Mouse (Mus musculus) urinary bladder, postnatal 25 days (tissue): ENCODE measurements at regions not wholly inside any gene's neighbourhood (a gene's known extent, or its start where the extent isn't known, plus 50 kb on each side); places are given as distances from the start of the nearest gene placed in this dataset.

Source experiments
- DNase-seq: peaks from one replicate; pipeline ENCODE4 v3.0.0; 2022; ENCODE audit warnings: low spot score

DNA sequence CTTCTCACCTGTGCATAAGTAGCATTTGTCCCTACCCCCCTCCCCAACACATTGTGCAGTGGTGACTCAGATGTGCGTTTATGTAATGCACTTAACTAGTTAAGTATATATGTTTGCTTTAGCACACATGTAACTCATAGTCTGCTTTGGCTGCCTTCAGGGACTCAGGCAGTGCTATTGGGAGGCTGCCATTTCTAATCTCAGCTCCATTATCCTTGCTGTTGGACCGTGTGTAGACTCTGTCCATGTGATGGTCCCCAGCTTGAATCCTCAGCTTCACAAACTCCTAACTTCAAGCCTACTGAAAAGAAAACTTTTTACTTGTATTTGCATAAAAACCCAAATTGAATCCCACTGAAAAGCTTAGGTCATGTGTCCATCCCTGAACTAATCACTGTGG is 194.7 kb upstream of the Ppp2r3a start:
- DNase-seq: no peak

DNA sequence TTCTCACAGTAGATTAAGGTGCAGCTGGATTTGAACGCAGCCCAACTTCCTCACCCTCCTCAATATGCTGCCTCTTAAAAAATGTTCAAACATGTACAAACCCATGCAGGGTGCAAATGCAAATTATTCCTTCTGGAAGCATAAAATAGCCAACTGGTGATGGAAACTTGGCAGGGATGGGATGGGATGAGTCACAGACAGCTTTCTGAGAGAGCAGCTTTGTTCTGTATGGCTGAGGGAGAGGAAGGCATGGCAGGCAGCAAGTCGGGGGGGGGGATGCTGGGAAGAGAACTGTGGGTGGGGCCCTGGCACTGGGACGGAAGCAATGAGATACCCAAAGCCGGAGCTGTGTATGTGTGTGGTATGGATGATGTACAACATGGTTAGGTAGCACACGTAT is 194.2 kb upstream of the Ppp2r3a start:
- no peak for DNase-seq

DNA sequence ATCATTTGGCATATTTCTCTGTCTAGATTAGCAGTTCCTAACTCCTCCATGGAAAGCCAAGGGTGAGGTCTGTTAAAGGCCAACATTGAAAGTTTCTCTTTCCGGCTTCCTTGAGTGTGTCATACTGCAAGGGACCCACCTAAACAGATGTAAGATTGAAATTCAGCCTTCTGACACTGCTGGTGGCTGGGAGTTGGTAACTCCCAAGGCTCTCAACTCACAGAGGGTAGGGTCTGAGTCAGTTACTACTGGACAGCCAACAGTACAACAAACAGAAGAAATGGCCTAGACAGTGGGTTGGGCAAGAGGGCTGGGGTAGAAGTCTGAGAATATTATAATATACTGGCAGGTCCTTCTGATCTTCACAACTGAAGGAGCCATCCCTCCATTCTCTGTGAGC is 193.7 kb upstream of the Ppp2r3a start:
- no peak for DNase-seq

DNA sequence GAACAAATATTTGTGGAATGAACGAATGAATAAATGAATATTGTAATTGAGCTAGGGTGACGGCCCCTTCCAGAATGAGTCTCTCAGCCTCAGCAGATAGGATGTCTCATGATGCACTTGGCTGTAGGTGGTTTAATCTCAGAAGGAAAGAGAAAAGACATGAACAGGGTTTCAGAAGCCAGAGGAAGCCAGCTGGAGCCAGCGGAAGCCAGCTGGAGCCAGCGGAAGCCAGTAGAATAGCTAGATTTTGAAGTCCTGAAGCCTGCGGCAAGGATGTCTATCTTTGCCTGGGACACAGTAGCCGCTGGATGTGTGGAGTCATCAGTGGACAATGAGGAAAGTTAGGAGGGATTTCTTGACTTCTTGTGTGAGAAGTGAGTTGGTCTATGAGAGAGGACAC is 188.3 kb upstream of the Ppp2r3a start:
- no peak for DNase-seq

DNA sequence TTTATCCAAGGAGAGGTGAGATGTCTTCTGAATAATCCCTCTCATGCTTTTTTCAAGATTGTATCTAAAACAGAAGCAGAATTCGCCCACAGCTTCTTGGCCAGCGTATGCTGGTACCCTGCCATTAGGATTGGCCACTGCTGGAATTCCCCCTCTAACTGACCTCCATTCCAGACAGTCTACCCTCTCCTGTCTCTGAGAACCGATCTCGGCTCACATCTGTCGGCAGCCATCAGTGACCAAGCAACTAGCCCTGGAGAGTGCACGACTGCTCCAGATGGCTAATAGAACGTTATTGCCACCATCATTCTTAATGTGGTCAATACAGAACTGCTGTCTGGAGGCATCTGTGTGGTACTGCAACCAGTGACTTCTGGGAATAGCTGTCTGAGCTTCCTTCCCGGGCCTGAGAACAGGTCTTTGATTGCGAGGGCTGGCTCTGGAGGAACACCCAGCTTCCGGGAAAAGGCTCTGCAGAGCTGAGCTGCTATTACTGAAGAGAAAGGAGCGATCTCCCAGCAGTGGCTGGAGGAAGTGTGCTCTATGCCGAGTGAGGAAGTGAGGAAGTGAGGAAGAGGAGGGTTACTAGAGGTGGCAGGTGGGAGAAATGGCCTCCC is 187.1 kb upstream of the Ppp2r3a start:
- no peak for DNase-seq

DNA sequence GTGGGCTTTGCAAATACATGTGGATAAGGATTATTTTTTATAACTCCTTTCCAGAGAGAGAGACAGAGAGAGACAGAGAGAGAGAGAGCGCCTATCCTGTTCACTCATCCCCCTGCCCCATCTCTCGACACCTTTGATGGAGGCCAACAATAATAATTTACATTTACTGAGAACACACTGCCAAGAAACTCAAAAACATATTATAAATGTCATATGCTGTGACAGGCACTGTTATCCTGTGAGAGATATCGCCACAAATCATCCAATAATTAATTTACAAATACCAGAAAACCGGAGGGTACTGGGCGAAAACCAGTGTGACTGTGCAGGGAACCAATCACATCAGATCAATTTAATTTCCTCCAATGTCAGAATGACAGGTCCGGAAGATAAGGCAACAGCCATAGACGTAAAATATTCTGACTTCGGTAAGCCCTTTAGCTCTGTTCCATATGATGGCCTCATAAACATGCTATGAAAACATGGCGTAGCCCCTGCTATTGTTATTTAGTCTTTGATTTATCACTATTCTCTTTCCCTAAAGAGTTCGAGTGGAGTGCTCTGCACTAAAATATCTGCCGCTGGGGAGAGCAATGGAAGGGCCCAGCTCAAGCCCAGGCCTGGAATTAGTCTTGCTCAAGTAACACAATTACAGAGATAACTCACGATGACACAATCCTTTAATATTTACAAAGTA is 173.5 kb upstream of the Ppp2r3a start:
- DNase-seq: no peak

DNA sequence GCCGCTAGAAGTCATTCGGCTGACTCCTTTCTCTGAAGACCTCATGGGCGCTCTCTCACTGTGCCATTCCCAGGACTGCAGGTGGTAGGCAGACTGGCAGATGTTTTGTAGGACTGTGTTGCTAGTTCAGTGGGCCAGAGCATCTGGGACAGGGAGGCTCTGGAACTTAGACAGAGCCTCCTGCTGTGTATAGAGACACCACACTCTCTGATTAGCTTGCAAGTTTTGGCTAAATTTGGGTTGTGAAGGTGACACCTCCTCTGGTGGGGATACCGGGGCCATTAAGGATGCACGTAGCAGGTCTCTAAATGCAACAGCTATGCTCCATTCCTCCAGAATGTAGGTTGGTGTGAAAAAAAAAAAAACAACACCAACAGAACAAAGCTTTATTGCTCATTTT is 171.4 kb upstream of the Ppp2r3a start:
- DNase-seq: no peak

DNA sequence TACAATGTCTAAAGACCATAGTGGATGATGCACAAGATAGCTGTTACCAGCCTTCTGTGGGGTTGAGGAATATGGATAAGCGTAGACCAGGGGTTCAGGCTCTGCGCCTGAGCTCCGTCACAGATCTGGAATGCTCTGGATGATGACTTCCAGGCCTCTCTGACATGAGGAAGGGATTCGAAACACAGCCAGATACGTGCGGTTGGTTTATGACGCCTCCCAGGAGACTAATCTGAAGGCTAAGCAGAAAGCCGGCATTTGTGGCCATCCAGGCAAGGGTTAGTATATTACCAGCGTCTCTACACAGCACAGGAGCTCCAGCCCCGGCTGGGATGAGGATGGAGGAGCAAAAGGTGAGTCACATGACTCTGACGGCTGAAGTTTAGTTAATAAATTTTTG is 170.4 kb upstream of the Ppp2r3a start:
- DNase-seq: no peak

DNA sequence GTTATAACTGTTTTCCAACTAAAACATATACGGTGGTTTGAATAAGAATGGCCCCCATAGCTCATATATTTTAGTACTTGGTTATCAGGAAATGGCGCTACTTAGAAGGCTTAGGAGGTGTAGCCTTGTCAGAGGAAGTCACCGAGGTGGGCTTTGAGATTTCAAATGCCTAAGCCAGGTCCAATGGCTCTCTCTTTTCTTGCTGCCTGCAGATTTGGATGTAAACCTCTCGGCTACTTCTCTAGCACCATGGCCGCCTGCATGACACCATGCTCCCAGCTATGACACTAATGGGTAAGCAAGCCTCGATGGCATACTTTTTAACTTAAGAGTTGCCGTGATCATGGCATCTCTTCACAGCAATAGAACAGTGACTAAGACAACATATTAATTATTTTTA is 169.5 kb upstream of the Ppp2r3a start:
- no peak for DNase-seq

DNA sequence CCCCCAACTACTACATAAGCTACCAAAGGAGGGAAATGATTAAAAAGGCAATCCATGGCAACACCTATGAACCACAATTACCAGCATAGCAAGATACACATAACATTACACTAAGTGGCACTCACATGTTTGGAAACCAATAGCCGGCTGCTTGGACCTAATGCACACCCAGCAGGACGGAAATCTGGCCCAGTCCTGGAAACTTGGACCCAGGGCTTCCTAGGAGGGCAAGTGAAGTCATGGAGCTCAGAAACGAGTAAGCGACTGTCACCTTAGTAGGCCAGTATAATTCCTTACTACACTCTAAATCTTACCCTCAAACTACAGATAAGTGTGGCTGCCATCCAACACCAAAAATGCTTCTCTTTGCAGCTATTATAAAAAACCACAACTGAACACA is 168.6 kb upstream of the Ppp2r3a start:
- DNase-seq: no peak

DNA sequence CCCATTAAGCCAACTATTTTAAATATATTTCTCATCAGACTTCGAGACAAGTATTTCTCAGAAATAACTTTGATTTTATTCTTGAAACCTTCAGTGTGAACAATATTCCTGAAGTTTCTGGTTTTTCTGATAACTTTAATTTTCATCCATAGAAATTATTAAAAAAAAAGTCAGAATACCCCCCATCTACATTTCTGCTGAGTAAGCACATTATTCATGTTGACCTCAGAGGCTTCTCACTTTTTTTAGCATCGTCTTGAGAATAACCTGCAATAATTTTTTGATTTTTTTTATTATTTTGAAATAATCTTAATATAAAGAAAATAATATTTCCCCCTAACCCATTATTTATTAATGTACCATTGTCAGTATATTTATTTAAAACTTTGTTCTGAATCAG is 166.1 kb upstream of the Ppp2r3a start:
- DNase-seq: no peak

DNA sequence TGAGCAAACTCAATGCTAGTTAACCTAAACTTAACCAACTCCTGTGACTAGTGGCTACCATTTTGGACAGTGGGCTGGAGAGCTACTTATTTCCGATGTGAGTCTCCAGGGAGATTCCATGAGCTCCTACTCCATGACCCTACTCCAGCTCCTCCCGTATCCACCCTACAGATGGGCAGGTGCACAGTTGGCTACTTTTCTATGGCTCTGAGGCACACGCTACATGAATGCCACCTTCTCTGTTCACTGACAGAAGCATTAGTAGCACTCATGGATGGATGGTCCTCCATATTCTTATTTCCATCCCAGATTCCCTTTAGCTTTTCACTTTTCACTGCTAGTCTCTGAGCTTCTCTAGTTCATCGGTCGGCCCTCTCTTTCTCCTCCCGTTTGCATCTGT is 164.7 kb upstream of the Ppp2r3a start:
- DNase-seq: no peak

DNA sequence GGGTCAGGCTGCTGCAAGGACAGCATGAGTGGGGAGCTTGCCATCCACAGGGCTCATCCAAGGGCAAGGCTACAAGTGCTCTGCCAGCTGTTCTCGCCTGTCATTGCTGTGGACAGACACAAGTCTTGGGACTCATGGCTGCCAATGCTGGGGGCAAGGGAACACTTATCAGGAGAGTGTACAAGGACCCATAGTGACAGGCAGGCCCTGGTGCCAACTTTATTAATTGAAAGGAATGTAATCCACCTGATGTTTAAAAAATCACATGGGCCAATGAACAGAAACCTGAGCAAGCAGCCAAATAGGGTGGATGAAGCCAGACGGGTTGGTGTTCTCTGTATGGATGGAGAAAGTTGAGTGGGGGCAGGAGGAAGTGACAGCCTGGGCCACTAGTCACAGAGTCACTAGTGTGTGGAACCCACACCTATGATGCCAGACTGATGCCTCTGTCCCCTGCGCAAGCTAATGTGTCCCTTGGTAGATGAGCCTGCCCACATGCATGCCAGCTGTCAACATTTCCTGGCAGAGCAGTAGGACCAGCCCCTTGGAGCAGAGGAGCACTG is 161.6 kb upstream of the Ppp2r3a start:
- DNase-seq: no peak

DNA sequence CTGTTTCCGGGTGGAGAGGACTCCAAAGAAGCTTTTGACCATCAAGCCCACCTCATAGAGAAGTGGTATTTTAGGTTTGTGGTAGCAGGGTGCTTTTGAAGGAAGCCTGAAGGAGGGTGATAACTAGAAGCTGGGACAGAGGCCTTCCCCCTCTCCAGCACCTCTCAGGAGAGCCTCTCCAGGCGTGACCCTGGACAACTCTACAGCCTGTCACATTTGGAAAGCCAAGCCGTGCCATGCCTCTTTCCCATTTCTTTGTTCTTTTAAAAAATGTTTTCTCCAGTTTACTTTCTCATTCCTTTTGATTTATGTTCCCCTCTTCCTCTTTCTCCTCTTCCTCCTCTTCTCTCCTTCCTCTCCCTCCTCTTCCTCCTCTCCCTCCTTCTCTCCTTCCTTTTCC is 160.4 kb upstream of the Ppp2r3a start:
- no peak for DNase-seq

DNA sequence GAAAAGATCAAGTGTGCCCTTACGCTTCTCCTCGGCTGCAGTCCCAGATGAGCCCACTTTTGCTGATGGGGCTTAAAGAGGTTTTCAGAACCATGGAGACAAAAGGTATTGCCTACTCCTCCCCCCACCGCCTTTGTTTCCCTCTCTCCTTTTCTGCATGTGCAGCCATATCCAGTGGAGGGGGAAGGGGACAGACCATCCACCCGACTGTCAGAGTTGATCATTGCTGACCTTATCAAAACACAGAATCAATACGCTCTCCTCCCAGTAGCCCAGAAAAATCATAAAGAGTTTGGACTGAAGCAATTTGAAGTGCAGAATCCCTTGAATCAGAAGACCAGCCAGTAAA is 159.9 kb upstream of the Ppp2r3a start:
- no peak for DNase-seq

DNA sequence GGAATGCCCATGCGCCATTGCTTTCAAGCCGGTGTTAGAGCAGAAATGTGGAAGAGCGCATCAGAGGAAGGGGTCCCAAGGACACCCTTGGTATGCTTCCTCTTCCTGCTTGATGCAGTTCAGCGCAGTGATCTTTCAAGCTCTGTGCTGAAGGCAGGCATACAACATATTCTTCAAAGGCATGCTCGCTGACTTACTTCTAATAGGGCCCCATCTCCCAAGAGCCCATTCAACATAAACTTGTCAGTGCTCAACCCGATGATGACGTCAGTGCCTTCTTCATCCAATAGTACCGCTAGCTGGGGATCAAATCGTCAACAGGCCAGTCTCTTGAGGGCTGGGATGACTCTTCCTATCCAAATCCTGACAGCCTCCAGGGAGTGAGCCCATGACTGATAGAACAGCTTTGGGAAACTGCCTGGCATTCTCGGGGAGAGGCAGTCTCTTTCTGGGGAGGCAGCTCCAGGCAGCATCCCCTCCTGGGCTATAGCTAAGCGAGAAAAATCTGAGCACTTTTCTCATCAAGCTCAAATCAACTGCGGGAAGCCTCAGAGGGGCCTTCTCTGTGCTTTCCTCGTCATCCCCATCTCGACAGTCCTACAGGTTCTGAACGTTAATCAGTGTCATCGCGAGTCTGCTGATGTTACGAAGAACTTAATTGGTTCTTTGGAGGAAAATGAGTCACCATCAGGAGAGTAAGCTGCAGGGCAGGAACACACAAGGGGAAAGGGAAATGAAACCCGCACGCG is 159.4 kb upstream of the Ppp2r3a start:
- DNase-seq: no peak

DNA sequence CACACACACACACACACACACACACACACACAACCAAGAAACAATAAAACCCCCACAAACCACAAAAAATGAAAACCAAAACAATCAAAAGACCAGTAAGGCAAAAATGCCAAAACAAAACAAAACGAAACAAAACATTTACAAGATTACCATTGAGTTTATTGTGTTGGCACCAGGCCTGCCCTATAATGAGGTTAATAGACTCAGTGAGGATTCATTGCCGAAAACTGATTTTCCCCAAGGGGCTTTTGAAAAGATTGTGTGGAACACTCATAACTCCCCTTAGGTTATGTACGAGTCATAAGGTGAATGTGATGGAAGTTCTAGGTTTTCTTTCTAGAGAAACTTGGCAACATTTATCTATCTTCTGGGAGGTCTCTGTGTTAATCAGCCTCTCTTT is 158.8 kb upstream of the Ppp2r3a start:
- no peak for DNase-seq

DNA sequence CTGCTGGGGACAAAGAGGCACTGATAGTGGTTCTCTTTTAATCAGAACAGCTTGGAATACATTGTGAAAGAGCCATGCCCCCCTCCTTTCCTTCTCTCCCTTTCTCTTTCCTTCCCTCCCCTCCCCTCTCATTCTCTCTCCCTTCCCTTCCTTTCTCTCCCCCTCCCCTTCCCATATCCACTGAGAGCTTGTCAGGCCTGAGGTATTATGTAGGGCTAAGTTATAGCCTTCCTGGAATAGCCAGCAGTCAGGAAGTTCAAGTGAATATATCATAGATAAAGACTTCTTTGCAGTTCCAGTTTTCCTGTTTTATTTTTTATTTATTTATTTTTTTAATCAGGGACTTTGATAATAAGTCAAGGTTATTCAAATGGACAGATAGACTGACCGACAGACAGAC is 156.5 kb upstream of the Ppp2r3a start:
- DNase-seq: no peak

DNA sequence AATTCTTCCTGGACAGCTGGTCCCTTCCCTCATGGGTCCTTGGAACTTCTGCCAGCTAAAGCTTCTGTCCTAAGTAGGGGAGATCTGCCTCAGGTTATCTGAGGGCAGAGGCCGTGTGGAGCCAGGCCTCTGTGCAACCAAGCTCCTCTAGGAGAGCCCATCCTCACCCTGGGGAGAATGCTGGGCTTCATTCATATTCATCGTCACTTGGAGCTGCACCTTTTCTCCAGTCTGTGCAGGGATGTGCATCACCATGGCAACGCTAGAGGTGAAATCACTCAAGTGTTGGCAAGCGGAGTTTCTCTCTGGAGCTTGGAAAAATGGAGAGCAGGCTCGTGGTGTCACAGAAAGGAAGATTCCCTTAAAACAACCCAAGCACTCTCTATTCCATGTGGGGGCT is 155.5 kb upstream of the Ppp2r3a start:
- no peak for DNase-seq

DNA sequence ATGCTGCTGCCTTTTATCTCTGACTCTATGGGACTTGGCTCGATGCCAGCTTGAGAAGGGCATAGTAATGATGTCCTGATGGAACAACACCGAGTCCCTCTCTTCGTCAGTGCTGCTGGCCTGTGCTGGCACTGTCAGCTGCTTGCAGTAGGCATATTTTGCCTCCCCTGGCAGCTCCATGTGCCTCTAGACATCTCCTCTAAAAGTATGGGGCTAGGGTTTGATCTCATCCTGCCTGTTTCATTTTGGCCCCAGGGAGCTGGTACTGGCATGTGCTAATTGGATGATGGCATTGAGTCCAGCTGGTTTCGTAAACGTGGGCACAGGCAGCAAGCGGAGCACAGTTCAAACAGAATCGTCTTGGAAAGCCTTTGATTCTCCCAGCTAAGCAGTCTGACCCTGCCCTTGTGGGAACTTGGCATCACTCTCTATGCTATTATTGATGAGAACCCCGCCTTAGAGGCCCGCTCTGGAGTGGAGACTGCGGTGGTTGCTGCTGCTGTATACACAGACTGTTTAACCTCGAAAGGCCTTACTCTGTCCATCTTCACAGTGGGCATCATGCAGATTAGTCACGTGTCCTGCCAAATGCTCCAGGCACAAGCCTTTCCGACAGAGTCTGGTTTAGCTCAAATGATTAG is 153.0 kb upstream of the Ppp2r3a start:
- DNase-seq: no peak

DNA sequence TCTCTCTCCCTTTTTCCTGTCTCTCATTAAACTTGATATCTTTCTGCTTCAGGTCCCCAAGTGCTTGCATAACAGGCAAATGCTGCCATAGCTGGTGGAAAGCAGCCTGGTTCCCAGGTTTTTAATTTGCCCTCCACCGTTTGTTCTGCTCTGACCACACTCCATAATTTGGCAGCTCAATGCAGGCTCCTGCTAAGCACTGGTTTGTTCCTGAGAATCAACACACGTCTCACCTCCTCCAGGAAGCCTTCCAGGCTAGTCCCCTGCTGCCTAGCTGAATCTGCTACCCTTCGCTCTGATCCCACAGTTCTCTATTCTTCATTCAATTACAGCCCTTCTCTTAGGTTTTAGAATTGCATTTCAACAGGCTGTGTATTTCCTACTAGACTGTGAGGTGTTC is 152.4 kb upstream of the Ppp2r3a start:
- no peak for DNase-seq

DNA sequence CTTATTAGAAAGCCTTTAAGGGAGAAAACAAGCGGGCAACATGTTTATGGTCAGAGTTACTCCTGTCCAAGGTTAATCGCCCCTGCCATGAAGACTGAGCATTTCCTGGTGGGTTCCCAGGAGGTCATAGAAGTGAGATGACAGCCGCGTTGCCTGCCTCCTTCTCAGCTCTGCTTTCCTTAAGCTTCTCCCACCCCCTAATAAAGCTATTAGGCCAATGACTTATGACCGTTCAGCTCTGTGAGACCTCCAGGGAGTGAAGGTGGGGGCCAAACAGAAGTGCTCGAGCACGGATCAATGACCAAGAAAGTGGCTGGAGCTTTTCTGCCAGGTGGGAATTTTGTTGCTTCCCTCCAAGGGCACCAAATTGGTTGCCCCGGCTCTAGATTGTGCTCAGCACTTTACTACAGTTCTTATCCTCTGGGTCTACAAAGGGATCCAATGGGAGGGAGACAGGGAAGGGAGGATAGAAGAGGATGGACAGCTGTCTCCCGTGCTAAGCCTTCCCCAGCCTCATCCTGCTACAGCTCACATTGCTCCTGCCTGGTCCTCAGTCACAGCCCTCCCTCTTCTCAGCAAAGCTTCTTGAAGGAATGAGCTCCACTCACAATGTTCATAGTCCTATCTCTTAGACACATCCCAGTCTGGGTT is 151.1 kb upstream of the Ppp2r3a start:
- no peak for DNase-seq
